Mouse (Mus musculus): ENCODE measurements around the gene Ptprt.

DNA sequence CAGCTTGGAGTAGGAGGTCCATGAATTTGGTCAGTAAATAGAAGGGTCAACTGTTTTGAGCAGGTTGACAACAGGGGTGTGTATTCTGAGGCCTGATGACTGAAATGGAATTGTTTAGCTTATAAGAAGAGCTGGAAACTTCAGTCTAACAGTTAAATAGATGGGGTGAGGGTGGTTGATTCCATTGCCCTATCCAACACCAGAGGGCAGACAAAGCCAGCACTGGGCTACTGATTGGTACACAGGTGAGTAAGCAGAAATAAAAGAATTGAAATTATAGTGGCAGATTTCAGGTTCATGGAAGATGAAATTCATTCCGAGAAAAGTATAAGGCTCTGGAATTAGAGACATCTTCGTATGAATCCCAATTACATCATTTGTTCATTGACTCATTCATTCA, 1020.1 kb downstream of the Ptprt start:
- no peak for TF ChIP-seq CTCF (IDR thresholded peaks at IDR 0.05; ENCODE audit: low read depth, low read length)
- TF ChIP-seq POLR2A (IDR thresholded peaks at IDR 0.05; ENCODE audit: borderline replicate concordance, low read depth, low read length) = no peak
